Mouse (Mus musculus): ENCODE measurements around the gene Atp1b1. TPM values are rescaled to one million over a fixed set of nuclear protein-coding genes. Genes with fewer than 3 reads are reported as not detected.

Gene Atp1b1
- polyA plus RNA-seq, 1 experiment from 2014 or later = 29.7 TPM

- H3K4me1 ChIP-seq = peaks cover 13% of the 10 kb centered on the region
- no peak overlapping the region for H3K4me3 ChIP-seq (replicated peaks)
- H3K4me2 ChIP-seq = no peak overlapping the region
- H3K36me3 ChIP-seq (replicated peaks) = peaks cover 17% of the 10 kb centered on the region
- 88% methylated on average over 4 of the region's 4 CpGs for WGBS
- no peak overlapping the region for H3K9ac ChIP-seq
- no peaks in the 10 kb centered on the region for H3K9me3 ChIP-seq
- H3K27ac ChIP-seq = no peak overlapping the region
- H3K27me3 ChIP-seq = no peaks in the 10 kb centered on the region
- no peak for ATAC-seq (ENCODE audit: low FRiP score)
Measured at GRCm38 (mm10) chr1:164450231-164450630, 7.9 kb downstream of the Atp1b1 start.

DNA sequence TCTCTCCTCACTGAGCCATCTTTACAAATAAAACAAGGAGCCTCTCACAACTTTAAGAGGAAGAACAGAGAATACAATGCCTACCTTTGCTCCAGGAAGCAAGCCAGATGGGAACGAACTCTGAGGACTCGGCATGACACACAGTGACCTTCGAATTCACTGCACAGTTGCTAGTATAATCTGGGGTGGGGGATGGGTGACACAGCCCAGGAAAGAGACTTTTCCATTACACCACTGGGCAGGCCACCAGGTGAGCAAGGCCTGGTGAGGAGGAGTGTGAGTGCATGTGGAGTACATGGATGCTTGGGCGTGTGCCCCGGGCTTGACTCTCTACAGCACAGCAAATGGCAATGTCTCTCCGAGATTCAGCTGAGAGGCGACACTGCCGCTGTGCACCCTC, 8.5 kb downstream of the Atp1b1 start:
- no peak overlapping the region for H3K4me2 ChIP-seq
- peaks cover 17% of the 10 kb centered on the region for H3K36me3 ChIP-seq (replicated peaks)
- no peak overlapping the region for H3K27ac ChIP-seq
- no peaks in the 10 kb centered on the region for H3K9me3 ChIP-seq
- H3K9ac ChIP-seq = no peak overlapping the region
- H3K27me3 ChIP-seq = no peaks in the 10 kb centered on the region
- no peak for ATAC-seq (ENCODE audit: low FRiP score)
- 92% methylated on average over 8 of the region's 8 CpGs for WGBS
- H3K4me1 ChIP-seq = peaks cover 7% of the 10 kb centered on the region
- no peak overlapping the region for H3K4me3 ChIP-seq (replicated peaks)

- Histone ChIP-seq H3K4me2 (no peak overlapping the region), H3K27me3 (no peaks in the 10 kb centered on the region), H3K9me3 (no peaks in the 10 kb centered on the region), H3K27ac (no peak overlapping the region), H3K36me3 (replicated peaks) (peaks cover 18% of the 10 kb centered on the region), H3K4me1 (no peaks in the 10 kb centered on the region), H3K9ac (no peak overlapping the region), H3K4me3 (replicated peaks) (no peak overlapping the region)
- WGBS = 91% methylated on average over 6 of the region's 6 CpGs
- ATAC-seq (ENCODE audit: low FRiP score) = no peak
Measured at GRCm38 (mm10) chr1:164447521-164447920, 10.6 kb downstream of the Atp1b1 start.

- Histone ChIP-seq H3K27me3 (no peaks in the 10 kb centered on the region), H3K9ac (no peak overlapping the region), H3K4me1 (no peaks in the 10 kb centered on the region), H3K4me2 (no peak overlapping the region), H3K27ac (no peak overlapping the region), H3K4me3 (replicated peaks) (no peak overlapping the region), H3K36me3 (replicated peaks) (peaks cover 20% of the 10 kb centered on the region), H3K9me3 (no peaks in the 10 kb centered on the region)
- no peak for ATAC-seq (ENCODE audit: low FRiP score)
- 96% methylated on average over 10 of the region's 10 CpGs for WGBS
Measured at GRCm38 (mm10) chr1:164446535-164446934, 11.6 kb downstream of the Atp1b1 start.

GRCm38 (mm10) chr1:164445620-164446162, 12.5 kb downstream of the Atp1b1 start:
- H3K27me3 ChIP-seq = no peaks in the 10 kb centered on the region
- H3K9ac ChIP-seq = no peak overlapping the region
- H3K4me2 ChIP-seq = no peak overlapping the region
- no peaks in the 10 kb centered on the region for H3K9me3 ChIP-seq
- no peaks in the 10 kb centered on the region for H3K4me1 ChIP-seq
- H3K27ac ChIP-seq = no peak overlapping the region
- WGBS = 90% methylated on average over 5 of the region's 5 CpGs
- no peak overlapping the region for H3K4me3 ChIP-seq (replicated peaks)
- H3K36me3 ChIP-seq (replicated peaks) = peaks cover 23% of the 10 kb centered on the region
- ATAC-seq (ENCODE audit: low FRiP score) = no peak

- no peak overlapping the region for H3K9ac ChIP-seq
- peaks cover 51% of the 10 kb centered on the region for H3K36me3 ChIP-seq (replicated peaks)
- H3K4me3 ChIP-seq (replicated peaks) = no peak overlapping the region
- no peaks in the 10 kb centered on the region for H3K4me1 ChIP-seq
- H3K27ac ChIP-seq = no peak overlapping the region
- no peaks in the 10 kb centered on the region for H3K9me3 ChIP-seq
- no peak overlapping the region for H3K4me2 ChIP-seq
- H3K27me3 ChIP-seq = no peaks in the 10 kb centered on the region
- ATAC-seq (ENCODE audit: low FRiP score) = no peak
- WGBS = 73% methylated on average over 18 of the region's 18 CpGs
Measured at GRCm38 (mm10) chr1:164441408-164441974, 16.7 kb downstream of the Atp1b1 start.

- 85% methylated on average over 11 of the region's 11 CpGs for WGBS
Measured at GRCm38 (mm10) chr1:164440708-164441407, 17.3 kb downstream of the Atp1b1 start.

GRCm38 (mm10) chr1:164440230-164440629, 17.9 kb downstream of the Atp1b1 start:
- H3K36me3 ChIP-seq (replicated peaks) = peaks cover 54% of the 10 kb centered on the region
- no peaks in the 10 kb centered on the region for H3K4me1 ChIP-seq
- WGBS = 96% methylated on average over 6 of the region's 6 CpGs

More at GRCm38 (mm10) chr1:164440708-164441407, 17.3 kb downstream of the Atp1b1 start:
- Histone ChIP-seq H3K4me2 (no peak overlapping the region), H3K27ac (no peak overlapping the region), H3K4me1 (no peaks in the 10 kb centered on the region), H3K9me3 (no peaks in the 10 kb centered on the region), H3K27me3 (no peaks in the 10 kb centered on the region), H3K9ac (no peak overlapping the region), H3K4me3 (replicated peaks) (no peak overlapping the region), H3K36me3 (replicated peaks) (peaks cover 51% of the 10 kb centered on the region)
- ATAC-seq (ENCODE audit: low FRiP score) = no peak

DNA sequence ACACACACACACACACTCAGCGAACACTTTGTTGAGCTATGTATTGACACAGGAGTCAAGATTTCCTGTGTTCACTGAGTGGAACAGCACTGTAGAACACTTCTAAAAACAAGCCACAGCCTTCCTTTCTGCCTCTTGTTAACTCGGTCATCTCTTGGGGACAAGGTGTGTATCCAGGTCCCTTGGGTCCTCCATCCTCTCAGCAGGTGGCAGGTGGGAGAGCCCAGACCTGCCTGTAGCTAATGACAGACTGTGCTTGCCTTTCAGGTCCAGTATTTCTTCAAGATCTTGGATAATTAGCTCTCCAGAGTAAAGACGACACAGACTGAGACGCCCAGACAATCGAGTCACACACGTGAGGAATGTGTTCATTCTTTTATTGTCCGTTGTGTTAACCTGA, 21.4 kb downstream of the Atp1b1 start:
- Histone ChIP-seq H3K4me2 (no peak overlapping the region), H3K9ac (no peak overlapping the region), H3K9me3 (no peaks in the 10 kb centered on the region), H3K4me1 (no peaks in the 10 kb centered on the region), H3K4me3 (replicated peaks) (no peak overlapping the region), H3K27ac (no peak overlapping the region), H3K27me3 (no peaks in the 10 kb centered on the region), H3K36me3 (replicated peaks) (peaks cover 41% of the 10 kb centered on the region)
- no peak for ATAC-seq (ENCODE audit: low FRiP score)
- 82% methylated on average over 7 of the region's 7 CpGs for WGBS

More at GRCm38 (mm10) chr1:164440230-164440629, 17.9 kb downstream of the Atp1b1 start:
- Histone ChIP-seq H3K27ac (no peak overlapping the region), H3K4me2 (no peak overlapping the region), H3K27me3 (no peaks in the 10 kb centered on the region), H3K4me3 (replicated peaks) (no peak overlapping the region), H3K9ac (no peak overlapping the region), H3K9me3 (no peaks in the 10 kb centered on the region)
- ATAC-seq (ENCODE audit: low FRiP score) = no peak

GRCm38 (mm10) chr1:164434049-164434448, 24.1 kb downstream of the Atp1b1 start:
- WGBS = 92% methylated on average over 6 of the region's 6 CpGs
- ATAC-seq (ENCODE audit: low FRiP score) = no peak

GRCm38 (mm10) chr1:164432649-164433048, 25.5 kb downstream of the Atp1b1 start:
- WGBS = 86% methylated on average over 5 of the region's 5 CpGs
- no peak overlapping the region for H3K4me3 ChIP-seq (replicated peaks)
- H3K4me1 ChIP-seq = no peaks in the 10 kb centered on the region
- no peaks in the 10 kb centered on the region for H3K9me3 ChIP-seq
- ATAC-seq (ENCODE audit: low FRiP score) = no peak
- H3K27ac ChIP-seq = no peak overlapping the region
- H3K27me3 ChIP-seq = no peaks in the 10 kb centered on the region
- no peak overlapping the region for H3K4me2 ChIP-seq
- peaks cover 6% of the 10 kb centered on the region; the same call in 1 of the 2 replicates for H3K36me3 ChIP-seq (replicated peaks)
- H3K9ac ChIP-seq = no peak overlapping the region

More at GRCm38 (mm10) chr1:164434049-164434448, 24.1 kb downstream of the Atp1b1 start:
- H3K36me3 ChIP-seq (replicated peaks) = peaks cover 15% of the 10 kb centered on the region
- no peak overlapping the region for H3K4me3 ChIP-seq (replicated peaks)
- H3K4me2 ChIP-seq = no peak overlapping the region
- no peak overlapping the region for H3K27ac ChIP-seq
- no peaks in the 10 kb centered on the region for H3K27me3 ChIP-seq
- no peaks in the 10 kb centered on the region for H3K4me1 ChIP-seq
- H3K9me3 ChIP-seq = no peaks in the 10 kb centered on the region
- no peak overlapping the region for H3K9ac ChIP-seq

GRCm38 (mm10) chr1:164428644-164429043, 29.5 kb downstream of the Atp1b1 start:
- Histone ChIP-seq H3K36me3 (replicated peaks) (no peaks in the 10 kb centered on the region), H3K9ac (no peak overlapping the region), H3K4me2 (no peak overlapping the region), H3K9me3 (no peaks in the 10 kb centered on the region), H3K27ac (no peak overlapping the region), H3K27me3 (no peaks in the 10 kb centered on the region), H3K4me3 (replicated peaks) (no peak overlapping the region), H3K4me1 (no peaks in the 10 kb centered on the region)
- no peak for ATAC-seq (ENCODE audit: low FRiP score)
- WGBS = 93% methylated on average over 9 of the region's 9 CpGs

DNA sequence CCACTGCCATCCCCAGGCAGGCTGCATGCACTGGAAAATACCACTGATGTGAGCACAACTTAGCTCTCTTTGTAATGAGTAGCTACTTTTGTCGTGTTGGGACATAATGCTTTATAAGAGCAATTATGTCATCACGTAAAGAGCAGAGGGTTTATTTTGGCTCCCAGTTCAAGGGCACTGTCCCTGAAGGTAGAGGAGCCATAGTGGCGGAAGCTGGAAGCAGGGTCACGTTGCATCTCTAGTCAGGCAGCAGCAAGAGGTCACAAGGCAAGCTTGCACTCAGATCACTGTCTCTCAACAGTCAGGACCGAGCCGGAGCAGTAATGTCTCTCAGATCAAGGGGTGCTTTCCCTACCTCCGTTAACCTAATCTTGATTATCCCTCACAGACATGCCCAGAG, 30.4 kb downstream of the Atp1b1 start:
- Histone ChIP-seq H3K27me3 (no peaks in the 10 kb centered on the region), H3K9me3 (no peaks in the 10 kb centered on the region), H3K9ac (no peak overlapping the region), H3K4me3 (replicated peaks) (no peak overlapping the region), H3K4me1 (no peaks in the 10 kb centered on the region), H3K4me2 (no peak overlapping the region), H3K27ac (no peak overlapping the region), H3K36me3 (replicated peaks) (no peaks in the 10 kb centered on the region)
- no peak for ATAC-seq (ENCODE audit: low FRiP score)
- 83% methylated on average over 7 of the region's 7 CpGs for WGBS

Measured in forebrain, embryonic 12.5 days (tissue).